Mouse (Mus musculus) heart, embryonic 16.5 days (tissue): Measurements from ENCODE around the gene Slc16a10. TPM values are rescaled to one million over a fixed set of nuclear protein-coding genes. Genes with fewer than 3 reads are reported as not detected.

Experiments
- ATAC-seq: fragments of 200-750 bp; cut with Nextera tagmentation; replicated peaks from 2 replicates; pipeline ENCODE4 v1.8.0; 2017; ENCODE audit warnings: moderate number of reproducible peaks; ENCODE audit not compliant: insufficient read depth, low FRiP score; ENCODE audit errors: extremely low read depth
- H3K27ac ChIP-seq: fragments of 300-500 bp; sonication (generic); 2 replicates; pipeline ENCODE4 v1.5.1; 2014; ENCODE audit warnings: mild to moderate bottlenecking, low read length, control low read depth, moderate library complexity
- H3K27me3 ChIP-seq: fragments of 300-500 bp; sonication (generic); 2 replicates; pipeline ENCODE4 v1.6.1; 2014; ENCODE audit warnings: low read length, mixed read lengths; ENCODE audit not compliant: control insufficient read depth, insufficient read depth
- H3K36me3 ChIP-seq: fragments of 300-500 bp; sonication (generic); 2 replicates; pipeline ENCODE4 v1.6.1; 2014; ENCODE audit not compliant: control insufficient read depth, insufficient read depth
- H3K4me1 ChIP-seq: fragments of 300-500 bp; sonication (generic); 2 replicates; pipeline ENCODE4 v1.6.1; 2014; ENCODE audit warnings: low read length, mixed read lengths; ENCODE audit not compliant: control insufficient read depth, insufficient read depth
- H3K4me2 ChIP-seq: fragments of 300-500 bp; sonication (generic); 2 replicates; pipeline ENCODE4 v1.6.1; 2014; ENCODE audit warnings: low read depth, mild to moderate bottlenecking, control low read depth, low read length
- H3K4me3 ChIP-seq: fragments of 300-500 bp; sonication (generic); 2 replicates; pipeline ENCODE4 v1.5.1; 2014; ENCODE audit warnings: mild to moderate bottlenecking, control low read depth, low read length
- H3K9ac ChIP-seq: fragments of 300-500 bp; sonication (generic); 2 replicates; pipeline ENCODE4 v1.6.1; 2014; ENCODE audit warnings: low read length, control low read depth
- H3K9me3 ChIP-seq: fragments of 300-500 bp; sonication (generic); replicated peaks from 2 replicates; pipeline ENCODE4 v1.6.1; 2016; ENCODE audit warnings: low read length; ENCODE audit not compliant: control insufficient read depth
- WGBS: fragments of 180-500 bp; shearing (Covaris S2); extraction: QIAGEN DNeasy Blood & Tissue Kit; methylation state at CpG from one replicate; pipeline ENCODE4 v1.1.7; 2014; 5-methylcytosine and 5-hydroxymethylcytosine counted together
- polyA plus RNA-seq: library from polyadenylated mRNA; unstranded; fragments of >200 nt; fragmentation: Nextera tagmentation; extraction: Ambion mirVana; gene quantifications from 2 replicates; pipeline ENCODE4 v1.2.1, GENCODE M21; 2015

The Slc16a10 gene
- polyA plus RNA-seq, 1 experiment from 2014 or later: 23.3 TPM

DNA sequence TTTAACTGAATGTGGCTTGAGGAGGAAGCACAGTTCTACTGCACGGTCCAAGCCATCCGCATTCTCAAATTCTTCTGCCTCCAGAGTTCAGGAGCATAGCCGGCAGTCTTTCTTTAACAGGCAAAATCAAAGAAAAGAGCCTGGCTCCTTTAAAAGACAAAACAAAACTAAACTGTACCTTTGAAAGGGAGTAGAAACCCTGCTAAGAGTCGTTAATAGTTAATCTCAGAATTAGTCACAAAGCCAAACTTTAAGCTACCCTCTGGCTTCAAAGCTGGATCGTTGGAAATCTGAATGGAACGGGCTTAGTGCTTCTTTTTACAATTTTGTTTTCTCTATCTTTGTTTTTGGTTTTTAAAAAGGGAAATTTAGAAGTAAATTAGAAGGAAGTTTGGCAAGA is 79.2 kb downstream of the Slc16a10 start:
- no peak for ATAC-seq
- H3K27ac ChIP-seq: no peak overlapping the region
- no peak overlapping the region for H3K4me3 ChIP-seq
- H3K4me2 ChIP-seq: no peak overlapping the region
- H3K4me1 ChIP-seq: no peaks in the 10 kb centered on the region
- WGBS: 70% methylated on average over 6 of the region's 6 CpGs
- H3K9ac ChIP-seq: no peak overlapping the region
- no peaks in the 10 kb centered on the region for H3K9me3 ChIP-seq
- H3K27me3 ChIP-seq: no peaks in the 10 kb centered on the region
- H3K36me3 ChIP-seq: no peaks in the 10 kb centered on the region

DNA sequence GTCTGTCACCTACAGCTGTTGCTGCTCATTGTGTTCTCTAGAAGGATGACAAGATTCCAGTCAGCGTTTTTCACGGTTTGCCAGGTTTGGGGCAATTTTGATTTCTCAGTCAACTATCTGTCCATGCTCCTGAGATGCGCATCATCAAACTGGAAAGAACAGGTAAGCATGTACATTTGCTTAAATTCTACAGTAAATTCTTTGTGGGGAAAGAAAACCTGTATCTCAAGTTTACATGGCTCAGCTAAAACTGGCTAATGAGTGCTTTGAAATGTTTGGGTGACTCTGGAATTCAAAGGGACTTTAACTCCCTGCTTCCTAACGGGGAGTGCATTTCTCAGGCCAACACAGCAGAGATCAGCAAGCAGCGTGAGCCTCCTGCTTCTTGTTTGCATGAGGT is 80.1 kb downstream of the Slc16a10 start:
- no peak overlapping the region for H3K9ac ChIP-seq
- H3K27ac ChIP-seq: no peak overlapping the region
- no peak overlapping the region for H3K4me2 ChIP-seq
- H3K27me3 ChIP-seq: no peaks in the 10 kb centered on the region
- no peaks in the 10 kb centered on the region for H3K9me3 ChIP-seq
- H3K4me1 ChIP-seq: no peaks in the 10 kb centered on the region
- H3K4me3 ChIP-seq: no peak overlapping the region
- no peaks in the 10 kb centered on the region for H3K36me3 ChIP-seq
- WGBS: 83% methylated on average over 5 of the region's 5 CpGs
- no peak for ATAC-seq

GRCm38 (mm10) chr10:40058786-40059120 is 83.3 kb downstream of the Slc16a10 start:
- WGBS: 78% methylated on average over 3 of the region's 3 CpGs
- Histone ChIP-seq H3K4me2 (no peak overlapping the region), H3K27ac (no peak overlapping the region), H3K9me3 (no peaks in the 10 kb centered on the region), H3K4me3 (no peak overlapping the region), H3K4me1 (no peaks in the 10 kb centered on the region), H3K36me3 (no peaks in the 10 kb centered on the region), H3K9ac (no peak overlapping the region), H3K27me3 (no peaks in the 10 kb centered on the region)
- ATAC-seq: no peak

- Histone ChIP-seq H3K9me3 (no peaks in the 10 kb centered on the region), H3K9ac (no peak overlapping the region), H3K27me3 (no peaks in the 10 kb centered on the region), H3K36me3 (no peaks in the 10 kb centered on the region), H3K4me1 (no peaks in the 10 kb centered on the region), H3K27ac (no peak overlapping the region), H3K4me2 (no peak overlapping the region), H3K4me3 (no peak overlapping the region)
- no peak for ATAC-seq
- 56% methylated on average over 6 of the region's 6 CpGs for WGBS
These were observed 83.8 kb downstream of the Slc16a10 start for GRCm38 (mm10) chr10:40058062-40058785.

GRCm38 (mm10) chr10:40057615-40058014 is 84.4 kb downstream of the Slc16a10 start:
- no peaks in the 10 kb centered on the region for H3K27me3 ChIP-seq
- no peaks in the 10 kb centered on the region for H3K4me1 ChIP-seq
- H3K27ac ChIP-seq: no peak overlapping the region
- H3K4me3 ChIP-seq: no peak overlapping the region
- no peak overlapping the region for H3K9ac ChIP-seq
- H3K4me2 ChIP-seq: no peak overlapping the region
- WGBS: 63% methylated on average over 2 of the region's 2 CpGs
- no peaks in the 10 kb centered on the region for H3K9me3 ChIP-seq
- no peaks in the 10 kb centered on the region for H3K36me3 ChIP-seq
- no peak for ATAC-seq

DNA sequence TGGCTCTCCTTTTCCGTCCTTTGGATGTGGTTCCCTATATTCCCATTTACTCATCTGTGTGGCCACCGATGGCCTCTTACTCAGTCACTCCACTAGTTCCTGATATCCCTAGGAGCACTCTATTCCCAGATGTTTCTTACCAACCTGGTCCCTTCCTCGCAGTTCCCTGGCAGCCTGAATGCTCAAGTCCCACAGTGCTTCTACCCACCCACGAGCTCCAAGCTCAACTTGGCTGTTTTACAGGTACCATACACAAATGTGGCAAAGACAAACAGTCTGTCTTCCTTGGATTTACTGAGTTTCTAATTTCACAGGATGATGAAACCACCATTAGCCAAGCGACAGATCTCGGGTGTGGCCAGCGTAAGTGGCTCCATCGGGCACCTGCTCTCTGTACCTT is 87.6 kb downstream of the Slc16a10 start:
- H3K27me3 ChIP-seq: no peaks in the 10 kb centered on the region
- no peaks in the 10 kb centered on the region for H3K4me1 ChIP-seq
- ATAC-seq: no peak
- H3K36me3 ChIP-seq: no peaks in the 10 kb centered on the region
- no peak overlapping the region for H3K4me3 ChIP-seq
- H3K27ac ChIP-seq: no peak overlapping the region
- 90% methylated on average over 8 of the region's 8 CpGs for WGBS
- no peaks in the 10 kb centered on the region for H3K9me3 ChIP-seq
- H3K9ac ChIP-seq: no peak overlapping the region
- H3K4me2 ChIP-seq: no peak overlapping the region

GRCm38 (mm10) chr10:40053896-40054295 is 88.2 kb downstream of the Slc16a10 start:
- Histone ChIP-seq H3K4me1 (no peaks in the 10 kb centered on the region), H3K9ac (no peak overlapping the region), H3K9me3 (no peaks in the 10 kb centered on the region), H3K27ac (no peak overlapping the region), H3K36me3 (no peaks in the 10 kb centered on the region), H3K27me3 (no peaks in the 10 kb centered on the region), H3K4me3 (no peak overlapping the region), H3K4me2 (no peak overlapping the region)
- WGBS: 93% methylated on average over 4 of the region's 4 CpGs
- ATAC-seq: no peak

DNA sequence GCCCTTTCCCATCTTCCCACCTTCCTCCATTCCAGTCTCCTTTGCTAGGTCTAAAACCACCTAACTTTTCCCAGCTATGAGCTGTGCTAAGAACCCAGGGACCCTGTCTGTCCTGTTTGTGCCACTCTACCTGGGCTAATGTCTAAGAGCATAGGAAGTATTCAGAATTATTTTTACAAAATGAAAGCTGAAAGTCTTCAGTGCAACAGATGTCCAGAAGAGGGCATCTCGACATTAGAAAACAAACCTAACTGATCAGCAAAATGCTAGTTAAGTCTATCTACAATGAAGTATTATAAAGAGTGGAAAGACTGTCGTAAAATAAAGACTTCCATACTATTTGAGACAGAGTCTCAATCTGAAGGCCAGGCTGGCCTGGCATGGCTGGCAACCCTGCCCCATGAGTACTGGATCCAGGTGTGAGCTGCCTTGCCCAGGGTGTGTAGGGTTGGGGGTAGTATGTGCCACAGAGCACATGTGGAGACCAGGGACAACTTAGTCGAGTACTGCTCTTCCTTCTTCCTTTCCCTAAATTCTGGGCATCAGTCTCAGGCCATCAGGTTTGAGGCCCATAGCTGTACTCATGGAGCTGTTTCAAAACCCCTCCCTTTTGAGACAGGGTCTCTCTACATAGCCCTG is 88.7 kb downstream of the Slc16a10 start:
- WGBS: 59% methylated on average over 3 of the region's 3 CpGs
- ATAC-seq: no peak

DNA sequence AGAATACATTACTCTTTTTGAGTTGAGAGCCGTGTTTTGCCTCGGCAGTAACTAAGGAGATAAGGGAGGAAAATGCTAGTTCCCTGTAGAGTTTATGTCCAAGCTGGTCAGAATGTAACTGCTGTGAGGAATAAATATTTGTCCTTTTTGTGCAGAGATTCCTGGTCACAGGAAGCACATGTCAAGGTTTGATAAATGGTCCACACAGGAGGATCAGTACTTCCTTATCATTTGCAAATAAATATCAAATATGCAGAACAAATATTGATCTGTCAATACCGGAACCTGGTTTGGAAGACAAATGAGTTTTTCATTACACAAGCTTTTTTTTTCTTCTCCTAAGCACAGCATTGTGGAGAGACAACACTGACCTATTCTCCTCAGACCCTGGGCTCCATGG is 90.1 kb downstream of the Slc16a10 start:
- H3K4me1 ChIP-seq: no peaks in the 10 kb centered on the region
- no peak overlapping the region for H3K9ac ChIP-seq
- no peak overlapping the region for H3K27ac ChIP-seq
- no peaks in the 10 kb centered on the region for H3K9me3 ChIP-seq
- ATAC-seq: no peak
- no peaks in the 10 kb centered on the region for H3K36me3 ChIP-seq
- no peak overlapping the region for H3K4me3 ChIP-seq
- H3K27me3 ChIP-seq: no peaks in the 10 kb centered on the region
- WGBS: 66% methylated on average over 3 of the region's 3 CpGs
- H3K4me2 ChIP-seq: no peak overlapping the region

More for the DNA sequence above, 88.7 kb downstream of the Slc16a10 start:
- Histone ChIP-seq H3K9me3 (no peaks in the 10 kb centered on the region), H3K36me3 (no peaks in the 10 kb centered on the region), H3K27ac (no peak overlapping the region), H3K4me1 (no peaks in the 10 kb centered on the region), H3K4me3 (no peak overlapping the region), H3K4me2 (no peak overlapping the region), H3K27me3 (no peaks in the 10 kb centered on the region), H3K9ac (no peak overlapping the region)
